Mouse (Mus musculus) midbrain, embryonic 13.5 days (tissue): Measurements from ENCODE around the gene Thtpa. TPM values are rescaled to one million over a fixed set of nuclear protein-coding genes. Genes with fewer than 3 reads are reported as not detected.

Source experiments
- ATAC-seq: fragments of 200-750 bp; cut with Nextera tagmentation; 2 replicates; pipeline ENCODE4 v1.8.0; 2017; ENCODE audit warnings: mild to moderate bottlenecking, moderate TSS enrichment, moderate library complexity
- H3K27ac ChIP-seq: fragments of 300-500 bp; sonication (generic); 2 replicates; pipeline ENCODE4 v1.5.1; 2015; ENCODE audit warnings: inconsistent platforms, mild to moderate bottlenecking, moderate library complexity
- H3K27me3 ChIP-seq: fragments of 300-500 bp; sonication (generic); 2 replicates; pipeline ENCODE4 v1.6.1; 2015; ENCODE audit warnings: mild to moderate bottlenecking, inconsistent platforms
- H3K36me3 ChIP-seq: fragments of 300-500 bp; sonication (generic); 2 replicates; pipeline ENCODE4 v1.6.1; 2015; ENCODE audit warnings: mild to moderate bottlenecking, inconsistent platforms
- H3K4me1 ChIP-seq: fragments of 300-500 bp; sonication (generic); replicated peaks from 2 replicates; pipeline ENCODE4 v1.6.1; 2015; ENCODE audit warnings: inconsistent platforms
- H3K4me2 ChIP-seq: fragments of 300-500 bp; sonication (generic); replicated peaks from 2 replicates; pipeline ENCODE4 v1.6.1; 2015; ENCODE audit warnings: moderate library complexity, mild to moderate bottlenecking, inconsistent platforms
- H3K4me3 ChIP-seq: fragments of 300-500 bp; sonication (generic); replicated peaks from 2 replicates; pipeline ENCODE4 v1.5.1; 2015; ENCODE audit warnings: mild to moderate bottlenecking, inconsistent platforms
- H3K9ac ChIP-seq: fragments of 300-500 bp; sonication (generic); replicated peaks from 2 replicates; pipeline ENCODE4 v1.6.1; 2015; ENCODE audit warnings: mild to moderate bottlenecking, inconsistent platforms
- H3K9me3 ChIP-seq: fragments of 300-500 bp; sonication (generic); 2 replicates; pipeline ENCODE4 v1.6.1; 2016; ENCODE audit warnings: mild to moderate bottlenecking, inconsistent platforms
- WGBS: fragments of 180-500 bp; shearing (Covaris S2); methylation state at CpG from one replicate; pipeline ENCODE4 v1.1.7; 2015; 5-methylcytosine and 5-hydroxymethylcytosine counted together
- polyA plus RNA-seq: library from polyadenylated mRNA; unstranded; fragments of >200 nt; fragmentation: Nextera tagmentation; extraction: Ambion mirVana; gene quantifications from 2 replicates; pipeline ENCODE4 v1.2.1, GENCODE M21; 2015

Thtpa gene
- polyA plus RNA-seq, 1 experiment from 2014 or later: 32.1 TPM

- peaks cover 70% of the 10 kb centered on the region for H3K36me3 ChIP-seq
- no peak overlapping the region for H3K4me2 ChIP-seq
- H3K4me3 ChIP-seq: no peak overlapping the region
- H3K9me3 ChIP-seq: no peaks in the 10 kb centered on the region
- no peak overlapping the region; the same call in 1 of the 2 replicates for H3K27ac ChIP-seq
- peaks cover 44% of the 10 kb centered on the region for H3K4me1 ChIP-seq
- 89% methylated on average over 22 of the region's 22 CpGs for WGBS
- no peaks in the 10 kb centered on the region for H3K27me3 ChIP-seq
- no peak for ATAC-seq
- H3K9ac ChIP-seq: no peak overlapping the region
These were observed 30.8 kb upstream of the Thtpa start for GRCm38 (mm10) chr14:55063581-55064381.

GRCm38 (mm10) chr14:55064481-55065370 is 29.9 kb upstream of the Thtpa start:
- no peaks in the 10 kb centered on the region for H3K9me3 ChIP-seq
- H3K36me3 ChIP-seq: peaks cover 79% of the 10 kb centered on the region
- H3K4me3 ChIP-seq: no peak overlapping the region
- no peak overlapping the region for H3K4me2 ChIP-seq
- no peak overlapping the region for H3K9ac ChIP-seq
- H3K4me1 ChIP-seq: peaks cover 39% of the 10 kb centered on the region
- no peaks in the 10 kb centered on the region for H3K27me3 ChIP-seq
- 83% methylated on average over 35 of the region's 35 CpGs for WGBS
- H3K27ac ChIP-seq: no peak overlapping the region; the same call in 1 of the 2 replicates
- no peak for ATAC-seq

GRCm38 (mm10) chr14:55065391-55065790 is 29.2 kb upstream of the Thtpa start:
- no peaks in the 10 kb centered on the region for H3K27me3 ChIP-seq
- no peak overlapping the region for H3K4me3 ChIP-seq
- 91% methylated on average over 13 of the region's 13 CpGs for WGBS
- peaks cover 34% of the 10 kb centered on the region for H3K4me1 ChIP-seq
- ATAC-seq: no peak
- H3K27ac ChIP-seq: no peak overlapping the region
- H3K9me3 ChIP-seq: no peaks in the 10 kb centered on the region
- no peak overlapping the region for H3K4me2 ChIP-seq
- no peak overlapping the region for H3K9ac ChIP-seq
- peaks cover 86% of the 10 kb centered on the region for H3K36me3 ChIP-seq

GRCm38 (mm10) chr14:55066042-55066441 is 28.5 kb upstream of the Thtpa start:
- 94% methylated on average over 8 of the region's 8 CpGs for WGBS
- H3K4me3 ChIP-seq: no peak overlapping the region

GRCm38 (mm10) chr14:55071756-55072155 is 22.8 kb upstream of the Thtpa start:
- Histone ChIP-seq H3K9me3 (no peaks in the 10 kb centered on the region), H3K9ac (no peak overlapping the region; the same call in 1 of the 2 replicates), H3K4me3 (no peak overlapping the region), H3K27ac (0 out of 2 replicates have a peak overlapping the region, but pooled peaks have one; percentile 30), H3K27me3 (no peaks in the 10 kb centered on the region), H3K36me3 (peaks cover 84% of the 10 kb centered on the region), H3K4me2 (no peak overlapping the region), H3K4me1 (peaks cover 25% of the 10 kb centered on the region)
- whole genome bisulfite sequencing: 38% methylated on average over 19 of the region's 19 CpGs
- no peak for ATAC-seq

More at GRCm38 (mm10) chr14:55066042-55066441, 28.5 kb upstream of the Thtpa start:
- Histone ChIP-seq H3K27me3 (no peaks in the 10 kb centered on the region), H3K9ac (no peak overlapping the region), H3K4me2 (no peak overlapping the region), H3K36me3 (peaks cover 92% of the 10 kb centered on the region), H3K9me3 (no peaks in the 10 kb centered on the region), H3K27ac (no peak overlapping the region), H3K4me1 (peaks cover 28% of the 10 kb centered on the region)
- ATAC-seq: no peak

- Histone ChIP-seq H3K27ac (no peak overlapping the region), H3K4me2 (no peak overlapping the region), H3K4me3 (no peak overlapping the region), H3K4me1 (peaks cover 51% of the 10 kb centered on the region), H3K9me3 (no peaks in the 10 kb centered on the region), H3K27me3 (no peaks in the 10 kb centered on the region), H3K9ac (no peak overlapping the region), H3K36me3 (peaks cover 58% of the 10 kb centered on the region)
- ATAC-seq: no peak
- WGBS: 95% methylated on average over 12 of the region's 12 CpGs
These were observed 20.2 kb upstream of the Thtpa start for GRCm38 (mm10) chr14:55074416-55074815.

GRCm38 (mm10) chr14:55076224-55076623 is 18.4 kb upstream of the Thtpa start:
- Histone ChIP-seq H3K36me3 (peaks cover 40% of the 10 kb centered on the region), H3K4me2 (no peak overlapping the region), H3K4me3 (no peak overlapping the region), H3K9me3 (no peaks in the 10 kb centered on the region), H3K4me1 (peaks cover 62% of the 10 kb centered on the region), H3K27ac (0 out of 2 replicates have a peak overlapping the region, but pooled peaks have one; percentile 7), H3K27me3 (no peaks in the 10 kb centered on the region), H3K9ac (no peak overlapping the region)
- ATAC-seq: no peak
- 62% methylated on average over 6 of the region's 6 CpGs for WGBS

- no peak for ATAC-seq
- H3K4me3 ChIP-seq: no peak overlapping the region
- H3K27ac ChIP-seq: peak overlapping the region; percentile 92
- no peak overlapping the region for H3K4me2 ChIP-seq
- no peaks in the 10 kb centered on the region for H3K9me3 ChIP-seq
- peaks cover 63% of the 10 kb centered on the region for H3K4me1 ChIP-seq
- no peaks in the 10 kb centered on the region for H3K27me3 ChIP-seq
- 55% methylated on average over 3 of the region's 3 CpGs for WGBS
- peaks cover 32% of the 10 kb centered on the region for H3K36me3 ChIP-seq
- H3K9ac ChIP-seq: 0 out of 2 replicates have a peak overlapping the region, but pooled peaks have one; percentile 42
These were observed 17.6 kb upstream of the Thtpa start for GRCm38 (mm10) chr14:55076956-55077355.

GRCm38 (mm10) chr14:55077481-55078365 is 16.9 kb upstream of the Thtpa start:
- Histone ChIP-seq H3K9me3 (no peaks in the 10 kb centered on the region), H3K4me3 (0 out of 2 replicates have a peak overlapping the region, but pooled peaks have one; percentile 3), H3K27ac (peak overlapping the region; percentile 92), H3K4me2 (peak overlapping the region; percentile 47), H3K36me3 (peaks cover 25% of the 10 kb centered on the region), H3K9ac (peak overlapping the region; percentile 61; the same call in 1 of the 2 replicates), H3K4me1 (peaks cover 61% of the 10 kb centered on the region), H3K27me3 (no peaks in the 10 kb centered on the region)
- peak; percentile 53 for ATAC-seq
- 5% methylated on average over 15 of the region's 15 CpGs for WGBS

- 3% methylated on average over 23 of the region's 23 CpGs for WGBS
These were observed 16.1 kb upstream of the Thtpa start for GRCm38 (mm10) chr14:55078366-55078989.

More at GRCm38 (mm10) chr14:55078366-55078989, 16.1 kb upstream of the Thtpa start:
- Histone ChIP-seq H3K9me3 (no peaks in the 10 kb centered on the region), H3K27me3 (no peaks in the 10 kb centered on the region), H3K9ac (peak overlapping the region; percentile 61), H3K4me1 (peaks cover 61% of the 10 kb centered on the region), H3K4me2 (peak overlapping the region; percentile 47), H3K27ac (peak overlapping the region; percentile 92), H3K4me3 (peak overlapping the region; percentile 3; the same call in 1 of the 2 replicates), H3K36me3 (peaks cover 17% of the 10 kb centered on the region)
- ATAC-seq: peak; percentile 64
